Mouse (Mus musculus): Measurements from ENCODE around the gene Pacsin3. TPM values are rescaled to one million over a fixed set of nuclear protein-coding genes. Genes with fewer than 3 reads are reported as not detected.

The Pacsin3 gene
- total RNA-seq, 2 experiments from 2014 or later: not detected

GRCm38 (mm10) chr2:91294226-91294625, 38.5 kb downstream of the Pacsin3 start:
- ATAC-seq (replicated peaks; ENCODE audit: low FRiP score, low TSS enrichment, poor library complexity, severe bottlenecking): no peak

- no peak for ATAC-seq (replicated peaks; ENCODE audit: low FRiP score, low TSS enrichment, poor library complexity, severe bottlenecking)
Measured at GRCm38 (mm10) chr2:91295895-91296294, 40.1 kb downstream of the Pacsin3 start.

- no peak for ATAC-seq (replicated peaks; ENCODE audit: low FRiP score, low TSS enrichment, poor library complexity, severe bottlenecking)
Measured at GRCm38 (mm10) chr2:91299156-91299555, 43.4 kb downstream of the Pacsin3 start.

GRCm38 (mm10) chr2:91300784-91301183, 45.0 kb downstream of the Pacsin3 start:
- ATAC-seq (replicated peaks; ENCODE audit: low FRiP score, low TSS enrichment, poor library complexity, severe bottlenecking): no peak

GRCm38 (mm10) chr2:91301836-91302235, 46.1 kb downstream of the Pacsin3 start:
- peak; percentile 65 for ATAC-seq (replicated peaks; ENCODE audit: low FRiP score, low TSS enrichment, poor library complexity, severe bottlenecking)

- ATAC-seq (replicated peaks; ENCODE audit: low FRiP score, low TSS enrichment, poor library complexity, severe bottlenecking): no peak
Measured at GRCm38 (mm10) chr2:91302845-91303244, 47.1 kb downstream of the Pacsin3 start.

GRCm38 (mm10) chr2:91305926-91306325, 50.2 kb downstream of the Pacsin3 start:
- ATAC-seq (replicated peaks; ENCODE audit: low FRiP score, low TSS enrichment, poor library complexity, severe bottlenecking): no peak

GRCm38 (mm10) chr2:91306589-91306988, 50.8 kb downstream of the Pacsin3 start:
- no peak for ATAC-seq (replicated peaks; ENCODE audit: low FRiP score, low TSS enrichment, poor library complexity, severe bottlenecking)

- ATAC-seq (replicated peaks; ENCODE audit: low FRiP score, low TSS enrichment, poor library complexity, severe bottlenecking): no peak
Measured at GRCm38 (mm10) chr2:91308680-91309079, 52.9 kb downstream of the Pacsin3 start.

- ATAC-seq (replicated peaks; ENCODE audit: low FRiP score, low TSS enrichment, poor library complexity, severe bottlenecking): no peak
Measured at GRCm38 (mm10) chr2:91309546-91309945, 53.8 kb downstream of the Pacsin3 start.

GRCm38 (mm10) chr2:91312578-91313311, 57.0 kb downstream of the Pacsin3 start:
- no peak for ATAC-seq (replicated peaks; ENCODE audit: low FRiP score, low TSS enrichment, poor library complexity, severe bottlenecking)

- no peak for ATAC-seq (replicated peaks; ENCODE audit: low FRiP score, low TSS enrichment, poor library complexity, severe bottlenecking)
Measured at GRCm38 (mm10) chr2:91314184-91314583, 58.4 kb downstream of the Pacsin3 start.

Other genes with a start within 250 kb of the Pacsin3 start
- gene Rapsn, start 220.3 kb upstream of the Pacsin3 start, total RNA-seq (2014; fragmentation: Nextera tagmentation): not detected in 2 replicates
- 0.80 TPM in 1 of 2 replicates, not detected in the other for gene Rapsn, start 220.3 kb upstream of the Pacsin3 start, total RNA-seq (2017)
- 172 and 200 TPM in 2 replicates for gene Psmc3, start 201.9 kb upstream of the Pacsin3 start, total RNA-seq (2014; fragmentation: Nextera tagmentation)
- gene Psmc3, start 201.9 kb upstream of the Pacsin3 start, total RNA-seq (2017): 297 and 355 TPM in 2 replicates
- 18.9 and 21.3 TPM in 2 replicates for gene Slc39a13, start 185.5 kb upstream of the Pacsin3 start, total RNA-seq (2014; fragmentation: Nextera tagmentation)
- 6.4 and 10.6 TPM in 2 replicates for gene Slc39a13, start 185.5 kb upstream of the Pacsin3 start, total RNA-seq (2017)
- gene Spi1, start 173.6 kb upstream of the Pacsin3 start, total RNA-seq (2014; fragmentation: Nextera tagmentation): 5.9 and 10.4 TPM in 2 replicates
- gene Spi1, start 173.6 kb upstream of the Pacsin3 start, total RNA-seq (2017): 3.7 and 8.8 TPM in 2 replicates
- not detected in 2 replicates for gene Mybpc3, start 137.8 kb upstream of the Pacsin3 start, total RNA-seq (2014; fragmentation: Nextera tagmentation)
- gene Mybpc3, start 137.8 kb upstream of the Pacsin3 start, total RNA-seq (2017): 0.42 TPM in 1 of 2 replicates, not detected in the other
- 35.5 and 48.2 TPM in 2 replicates for gene Madd, start 72.1 kb upstream of the Pacsin3 start, total RNA-seq (2014; fragmentation: Nextera tagmentation)
- 21.9 and 26.1 TPM in 2 replicates for gene Madd, start 72.1 kb upstream of the Pacsin3 start, total RNA-seq (2017)
- 1.5 TPM in 1 of 2 replicates, not detected in the other for gene Nr1h3, start 53.1 kb upstream of the Pacsin3 start, total RNA-seq (2014; fragmentation: Nextera tagmentation)
- gene Nr1h3, start 53.1 kb upstream of the Pacsin3 start, total RNA-seq (2017): not detected in 2 replicates
- gene Acp2, start 53.1 kb upstream of the Pacsin3 start, total RNA-seq (2014; fragmentation: Nextera tagmentation): 10.9 and 11.4 TPM in 2 replicates
- gene Acp2, start 53.1 kb upstream of the Pacsin3 start, total RNA-seq (2017): 8.8 and 21.9 TPM in 2 replicates
- gene Ddb2, start 19.0 kb upstream of the Pacsin3 start, total RNA-seq (2014; fragmentation: Nextera tagmentation): 16.9 and 32.3 TPM in 2 replicates
- 7.8 and 10.3 TPM in 2 replicates for gene Ddb2, start 19.0 kb upstream of the Pacsin3 start, total RNA-seq (2017)
- gene Arfgap2, start 9.0 kb downstream of the Pacsin3 start, total RNA-seq (2014; fragmentation: Nextera tagmentation): 49.6 and 63.7 TPM in 2 replicates
- gene Arfgap2, start 9.0 kb downstream of the Pacsin3 start, total RNA-seq (2017): 30.9 and 37.1 TPM in 2 replicates
- 11.1 and 12.1 TPM in 2 replicates for gene 1110051M20Rik, start 188.8 kb downstream of the Pacsin3 start, total RNA-seq (2014; fragmentation: Nextera tagmentation)
- 3.1 and 9.3 TPM in 2 replicates for gene 1110051M20Rik, start 188.8 kb downstream of the Pacsin3 start, total RNA-seq (2017)
- not detected in 2 replicates for gene Lrp4, start 201.6 kb downstream of the Pacsin3 start, total RNA-seq (2014; fragmentation: Nextera tagmentation)
- gene Lrp4, start 201.6 kb downstream of the Pacsin3 start, total RNA-seq (2017): 0.23 TPM in 1 of 2 replicates, not detected in the other

Data from megakaryocyte-erythroid progenitor cell, adult 5-6 weeks (primary cell).